Mouse (Mus musculus) liver, embryonic 16.5 days (tissue): ENCODE results near the gene Tmem94. TPM values are rescaled to one million over a fixed set of nuclear protein-coding genes. Genes with fewer than 3 reads are reported as not detected.

Experiments used
- ATAC-seq: fragments of 200-750 bp; cut with Nextera tagmentation; 2 replicates; pipeline ENCODE4 v1.8.0; 2017; ENCODE audit warnings: low read depth, mild to moderate bottlenecking, moderate number of reproducible peaks, moderate library complexity
- H3K27ac ChIP-seq: fragments of 300-500 bp; sonication (generic); 2 replicates; pipeline ENCODE4 v1.5.1; 2014; ENCODE audit warnings: mild to moderate bottlenecking, low read length
- H3K27me3 ChIP-seq: fragments of 300-500 bp; sonication (generic); 2 replicates; pipeline ENCODE4 v1.6.1; 2014; ENCODE audit warnings: low read depth, low read length, mixed read lengths; ENCODE audit not compliant: control insufficient read depth, insufficient read depth
- H3K36me3 ChIP-seq: fragments of 300-500 bp; sonication (generic); 2 replicates; pipeline ENCODE4 v1.6.1; 2014; ENCODE audit warnings: mild to moderate bottlenecking; ENCODE audit not compliant: control insufficient read depth, insufficient read depth
- H3K4me1 ChIP-seq: fragments of 300-500 bp; sonication (generic); 2 replicates; pipeline ENCODE4 v1.6.1; 2014; ENCODE audit warnings: low read depth, low read length, mixed read lengths; ENCODE audit not compliant: control insufficient read depth
- H3K4me2 ChIP-seq: fragments of 300-500 bp; sonication (generic); 2 replicates; pipeline ENCODE4 v1.6.1; 2014; ENCODE audit warnings: low read depth, low read length, mixed read lengths
- H3K4me3 ChIP-seq: fragments of 300-500 bp; sonication (generic); 2 replicates; pipeline ENCODE4 v1.5.1; 2014; ENCODE audit warnings: low read depth, mild to moderate bottlenecking, low read length
- H3K9ac ChIP-seq: fragments of 300-500 bp; sonication (generic); 2 replicates; pipeline ENCODE4 v1.6.1; 2014; ENCODE audit warnings: low read depth, low read length
- H3K9me3 ChIP-seq: fragments of 300-500 bp; sonication (generic); replicated peaks from 2 replicates; pipeline ENCODE4 v1.6.1; 2016; ENCODE audit warnings: low read length; ENCODE audit not compliant: control insufficient read depth
- WGBS: fragments of 180-500 bp; shearing (Covaris S2); extraction: QIAGEN DNeasy Blood & Tissue Kit; methylation state at CpG from one replicate; pipeline ENCODE4 v1.1.7; 2014; ENCODE audit not compliant: insufficient replicate concordance; 5-methylcytosine and 5-hydroxymethylcytosine counted together
- polyA plus RNA-seq: library from polyadenylated mRNA; unstranded; fragments of >200 nt; fragmentation: Nextera tagmentation; extraction: Ambion mirVana; gene quantifications from 2 replicates; pipeline ENCODE4 v1.2.1, GENCODE M21; 2015

Gene Tmem94
- polyA plus RNA-seq, 1 experiment from 2014 or later, result 10.4 TPM

GRCm38 (mm10) chr11:115796898-115797297 is 31.7 kb downstream of the Tmem94 start:
- no peaks in the 10 kb centered on the region for H3K27me3 ChIP-seq
- no peak overlapping the region for H3K27ac ChIP-seq
- H3K4me2 ChIP-seq, result no peak overlapping the region
- no peaks in the 10 kb centered on the region for H3K4me1 ChIP-seq
- H3K9me3 ChIP-seq, result no peaks in the 10 kb centered on the region
- no peak overlapping the region for H3K9ac ChIP-seq
- no peak for ATAC-seq
- no peak overlapping the region for H3K4me3 ChIP-seq
- 65% methylated on average over 15 of the region's 15 CpGs for WGBS
- H3K36me3 ChIP-seq, result peaks cover 63% of the 10 kb centered on the region

- Histone ChIP-seq H3K36me3 (peaks cover 63% of the 10 kb centered on the region), H3K9ac (no peak overlapping the region), H3K9me3 (no peaks in the 10 kb centered on the region), H3K4me2 (no peak overlapping the region), H3K27me3 (no peaks in the 10 kb centered on the region), H3K4me1 (no peaks in the 10 kb centered on the region), H3K4me3 (no peak overlapping the region), H3K27ac (no peak overlapping the region)
- WGBS, result 76% methylated on average over 9 of the region's 9 CpGs
- no peak for ATAC-seq
These were observed 32.4 kb downstream of the Tmem94 start for GRCm38 (mm10) chr11:115797665-115798064.

- no peak for ATAC-seq
- no peaks in the 10 kb centered on the region for H3K9me3 ChIP-seq
- no peak overlapping the region for H3K4me2 ChIP-seq
- peaks cover 25% of the 10 kb centered on the region for H3K4me1 ChIP-seq
- H3K36me3 ChIP-seq, result peaks cover 59% of the 10 kb centered on the region
- no peak overlapping the region for H3K9ac ChIP-seq
- 76% methylated on average over 18 of the region's 18 CpGs for WGBS
- H3K4me3 ChIP-seq, result no peak overlapping the region
- no peak overlapping the region for H3K27ac ChIP-seq
- no peaks in the 10 kb centered on the region for H3K27me3 ChIP-seq
These were observed 35.7 kb downstream of the Tmem94 start for GRCm38 (mm10) chr11:115800981-115801380.

- Histone ChIP-seq H3K27ac (no peak overlapping the region), H3K4me1 (peaks cover 47% of the 10 kb centered on the region), H3K4me3 (no peak overlapping the region)
These were observed 38.0 kb downstream of the Tmem94 start for GRCm38 (mm10) chr11:115803072-115803709.

DNA sequence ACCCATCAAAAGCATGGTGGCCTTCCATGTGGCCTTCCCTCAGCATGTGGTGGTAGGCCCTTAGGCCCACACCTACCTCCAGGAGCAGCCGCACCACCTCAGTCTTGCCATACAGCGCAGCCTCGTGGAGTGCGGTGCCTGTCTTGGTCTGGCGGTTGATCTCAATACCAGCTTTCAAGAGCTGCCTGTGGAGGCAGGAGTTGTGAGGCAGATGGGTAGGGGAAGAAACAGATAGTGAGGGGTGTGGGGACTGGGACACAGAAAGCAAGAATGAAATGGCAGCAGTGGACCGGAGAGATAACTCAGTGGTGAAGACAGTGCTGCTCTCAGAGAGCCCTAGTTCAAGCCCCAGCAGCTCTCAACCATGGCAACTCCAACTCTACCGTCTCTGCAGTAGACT is 39.8 kb downstream of the Tmem94 start:
- Histone ChIP-seq H3K27me3 (no peaks in the 10 kb centered on the region), H3K9me3 (no peaks in the 10 kb centered on the region), H3K9ac (peak overlapping the region; percentile 63), H3K36me3 (peaks cover 45% of the 10 kb centered on the region), H3K4me3 (peak overlapping the region; percentile 56), H3K4me1 (peaks cover 64% of the 10 kb centered on the region), H3K4me2 (peak overlapping the region; percentile 61), H3K27ac (peak overlapping the region; percentile 90)
- ATAC-seq, result peak; percentile 85
- WGBS, result 34% methylated on average over 7 of the region's 7 CpGs

More at GRCm38 (mm10) chr11:115803072-115803709, 38.0 kb downstream of the Tmem94 start:
- ATAC-seq, result no peak
- H3K9me3 ChIP-seq, result no peaks in the 10 kb centered on the region
- WGBS, result 89% methylated on average over 24 of the region's 24 CpGs
- H3K4me2 ChIP-seq, result peak overlapping the region; percentile 61; the same call in 1 of the 2 replicates
- H3K36me3 ChIP-seq, result peaks cover 61% of the 10 kb centered on the region
- H3K27me3 ChIP-seq, result no peaks in the 10 kb centered on the region
- H3K9ac ChIP-seq, result no peak overlapping the region

DNA sequence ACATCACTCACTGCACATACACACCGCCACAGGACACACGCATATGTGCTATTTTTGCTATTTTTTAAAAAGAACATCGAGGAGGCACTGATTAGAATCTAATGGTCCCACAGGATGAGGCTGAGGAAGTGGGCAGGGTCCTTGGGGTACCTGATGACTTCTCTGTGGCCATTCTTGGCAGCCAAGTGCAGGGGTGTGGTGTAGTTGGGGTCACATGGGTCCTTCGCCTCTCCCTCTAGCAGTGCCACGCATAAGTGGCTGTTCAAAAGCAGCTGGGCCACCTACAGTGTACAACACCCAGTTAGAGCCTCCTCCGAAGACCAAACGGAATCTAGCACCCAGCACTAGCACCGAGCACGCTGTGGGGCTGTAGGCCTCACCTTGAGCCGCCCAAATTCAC is 40.9 kb downstream of the Tmem94 start:
- ATAC-seq, result no peak
- no peaks in the 10 kb centered on the region for H3K27me3 ChIP-seq
- H3K4me3 ChIP-seq, result no peak overlapping the region
- peak overlapping the region; percentile 27 for H3K4me2 ChIP-seq
- peaks cover 70% of the 10 kb centered on the region for H3K4me1 ChIP-seq
- WGBS, result 78% methylated on average over 10 of the region's 10 CpGs
- H3K36me3 ChIP-seq, result peaks cover 35% of the 10 kb centered on the region
- H3K27ac ChIP-seq, result peak overlapping the region; percentile 66; the same call in 1 of the 2 replicates
- 0 out of 2 replicates have a peak overlapping the region, but pooled peaks have one; percentile 17 for H3K9ac ChIP-seq
- no peaks in the 10 kb centered on the region for H3K9me3 ChIP-seq

GRCm38 (mm10) chr11:115807306-115807705 is 42.1 kb downstream of the Tmem94 start:
- no peak for ATAC-seq
- Histone ChIP-seq H3K36me3 (peaks cover 26% of the 10 kb centered on the region), H3K9me3 (no peaks in the 10 kb centered on the region), H3K27me3 (no peaks in the 10 kb centered on the region), H3K9ac (no peak overlapping the region), H3K4me1 (peaks cover 77% of the 10 kb centered on the region), H3K27ac (no peak overlapping the region; the same call in 1 of the 2 replicates), H3K4me2 (no peak overlapping the region), H3K4me3 (no peak overlapping the region)
- 89% methylated on average over 6 of the region's 6 CpGs for WGBS

GRCm38 (mm10) chr11:115807971-115808370 is 42.7 kb downstream of the Tmem94 start:
- Histone ChIP-seq H3K4me1 (peaks cover 84% of the 10 kb centered on the region), H3K9ac (no peak overlapping the region), H3K36me3 (peaks cover 20% of the 10 kb centered on the region), H3K4me2 (no peak overlapping the region), H3K9me3 (no peaks in the 10 kb centered on the region), H3K27ac (no peak overlapping the region), H3K4me3 (no peak overlapping the region), H3K27me3 (no peaks in the 10 kb centered on the region)
- ATAC-seq, result no peak
- 82% methylated on average over 11 of the region's 11 CpGs for WGBS

DNA sequence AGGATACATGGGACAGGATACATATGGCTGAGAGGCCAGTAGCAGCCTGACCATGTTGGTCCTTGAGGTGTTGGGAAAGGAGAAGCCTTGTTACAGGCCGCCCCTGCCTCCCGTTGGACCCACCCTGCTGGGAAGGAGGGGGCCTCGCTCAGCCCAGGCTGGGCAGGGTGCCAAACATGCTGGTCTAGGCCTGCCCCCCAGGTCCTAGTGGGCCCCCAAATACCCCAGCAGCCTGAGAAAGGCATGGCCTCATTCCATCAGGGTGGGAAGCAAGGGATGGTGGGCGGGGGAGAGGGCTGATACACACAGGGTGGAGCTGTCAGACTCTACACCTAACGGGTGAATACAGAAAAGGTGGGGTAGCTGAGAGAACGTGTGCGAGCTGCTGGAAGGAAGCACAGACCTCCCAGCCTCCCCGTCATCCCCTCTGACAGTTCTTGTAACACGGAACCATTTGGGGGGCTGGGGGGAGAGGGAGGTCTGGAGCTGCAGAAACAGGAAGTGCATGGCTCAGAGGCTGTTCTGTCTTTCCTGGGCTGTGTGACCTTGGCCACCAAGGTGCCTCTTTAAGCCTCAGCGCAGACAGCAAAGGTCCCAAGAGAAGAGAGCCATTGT is 43.6 kb downstream of the Tmem94 start:
- Histone ChIP-seq H3K27me3 (no peaks in the 10 kb centered on the region), H3K9me3 (no peaks in the 10 kb centered on the region), H3K4me2 (no peak overlapping the region), H3K9ac (0 out of 2 replicates have a peak overlapping the region, but pooled peaks have one; percentile 11), H3K4me3 (no peak overlapping the region), H3K36me3 (peaks cover 12% of the 10 kb centered on the region), H3K4me1 (peaks cover 77% of the 10 kb centered on the region), H3K27ac (peak overlapping the region; percentile 29; the same call in 1 of the 2 replicates)
- ATAC-seq, result no peak
- 22% methylated on average over 10 of the region's 10 CpGs for WGBS
